Mouse (Mus musculus) R1 (cell line): ENCODE results near the gene Tcf7.

Experiments used
- DNase-seq: peaks from one replicate; pipeline ENCODE4 v3.0.0-alpha.2; 2018; ENCODE audit warnings: low read depth, low spot score

The Tcf7 gene

DNA sequence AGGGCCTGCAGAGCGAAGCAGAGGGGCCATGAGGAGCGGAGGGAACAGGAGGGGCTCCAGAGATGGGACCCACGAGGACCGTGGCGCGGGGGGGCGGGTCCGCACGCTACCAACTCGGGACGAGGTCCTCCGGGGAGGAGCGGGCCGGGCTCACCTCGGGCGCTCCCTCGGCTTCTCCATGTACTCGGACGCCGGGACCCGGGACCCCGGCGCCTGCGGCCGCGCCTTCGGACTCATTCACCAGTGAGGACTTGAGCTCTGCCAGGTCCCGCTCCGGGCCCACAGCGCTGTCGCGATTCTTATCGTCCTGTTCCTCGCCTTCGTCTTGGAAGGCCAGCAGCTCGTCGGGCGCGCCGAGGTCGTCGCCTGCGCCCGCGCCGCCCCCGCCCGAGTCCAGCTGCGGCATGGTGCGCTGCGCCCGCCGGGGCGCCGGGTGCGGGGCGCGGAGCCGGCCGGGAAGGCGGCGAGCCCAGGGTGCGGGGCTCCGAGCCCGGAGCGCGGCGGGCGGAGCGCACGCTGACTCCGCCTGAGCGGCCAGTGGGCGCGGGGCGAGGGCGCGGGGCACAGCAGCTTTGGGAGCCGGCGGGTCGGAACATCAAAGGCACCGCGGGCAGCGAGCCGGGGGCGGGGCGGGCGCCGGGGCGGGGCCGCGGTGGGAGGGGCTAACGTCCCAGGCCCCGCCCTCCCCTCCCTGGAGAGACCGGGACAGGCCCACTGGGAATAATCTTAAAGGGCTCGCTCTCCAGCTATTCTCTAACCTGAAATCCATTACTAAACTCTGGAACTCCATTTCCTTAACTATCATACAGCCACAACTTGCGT lies at the start of gene Tcf7:
TSS of gene Tcf7 (minus strand) at position 241 of the 822 bp plus-strand sequence.
- peak; percentile 76 for DNase-seq

DNA sequence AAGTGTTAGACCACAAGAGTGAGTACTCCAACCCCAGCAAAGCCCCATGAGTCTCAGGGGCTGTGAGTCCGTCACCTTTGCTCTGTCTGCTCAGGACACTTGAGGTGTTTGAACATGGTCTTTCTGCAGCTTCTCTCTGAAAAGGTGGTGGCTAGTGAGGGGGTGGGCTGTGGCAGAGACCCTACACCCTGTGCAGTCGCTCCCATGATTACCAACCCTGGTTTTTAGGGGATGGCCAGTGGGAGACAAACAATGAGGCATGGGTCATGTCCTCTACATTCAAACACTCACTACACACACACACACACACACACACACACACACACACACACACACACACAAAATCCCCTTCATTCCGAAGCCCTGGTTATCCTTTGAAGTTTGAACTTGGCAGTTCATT lies 44.5 kb upstream of the Tcf7 start:
- no peak for DNase-seq

DNA sequence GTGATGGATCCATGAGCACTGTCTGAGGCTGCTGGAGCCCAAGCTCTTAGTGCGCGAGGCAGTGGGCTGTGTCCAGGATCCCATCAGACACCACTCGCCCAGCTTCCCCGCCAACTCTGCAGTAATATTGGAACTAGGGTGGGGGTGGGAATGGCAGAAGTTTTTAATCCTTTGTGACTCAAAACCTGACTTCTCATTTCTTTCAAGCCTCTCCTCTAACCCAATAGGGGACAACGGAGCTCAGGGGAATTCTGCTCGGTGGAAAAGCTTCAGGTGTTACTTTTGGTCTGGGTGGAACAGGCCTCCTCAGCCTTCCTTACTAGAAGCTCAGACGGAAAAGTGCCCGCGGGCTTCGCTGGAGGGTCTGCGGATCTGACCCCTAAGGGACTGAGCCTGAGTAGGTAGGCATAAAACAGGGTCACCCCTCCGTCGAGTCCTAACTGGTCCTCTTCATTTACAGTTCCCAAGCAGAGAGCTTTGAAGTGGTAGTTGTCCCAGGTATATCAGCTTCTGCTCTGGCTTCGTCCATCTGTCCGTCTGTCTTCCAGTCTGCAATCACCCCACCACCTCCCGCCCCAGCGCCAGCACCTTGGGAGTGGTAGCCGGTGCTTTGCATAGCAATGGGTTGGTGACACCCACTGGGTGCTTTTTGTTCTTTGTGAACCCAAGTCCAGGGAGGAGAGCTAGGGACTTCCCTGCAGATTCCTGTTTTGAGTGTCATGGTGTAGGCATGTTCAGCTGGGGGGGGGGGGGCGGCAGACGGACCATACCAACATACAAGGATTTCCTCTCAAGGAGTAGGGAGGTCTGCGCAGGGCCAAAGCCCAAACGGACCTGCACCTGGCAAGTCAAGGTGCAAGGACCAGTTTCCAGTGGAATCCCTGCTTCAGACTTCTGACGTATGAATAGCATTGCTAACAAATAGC lies 41.9 kb upstream of the Tcf7 start:
- DNase-seq = no peak

DNA sequence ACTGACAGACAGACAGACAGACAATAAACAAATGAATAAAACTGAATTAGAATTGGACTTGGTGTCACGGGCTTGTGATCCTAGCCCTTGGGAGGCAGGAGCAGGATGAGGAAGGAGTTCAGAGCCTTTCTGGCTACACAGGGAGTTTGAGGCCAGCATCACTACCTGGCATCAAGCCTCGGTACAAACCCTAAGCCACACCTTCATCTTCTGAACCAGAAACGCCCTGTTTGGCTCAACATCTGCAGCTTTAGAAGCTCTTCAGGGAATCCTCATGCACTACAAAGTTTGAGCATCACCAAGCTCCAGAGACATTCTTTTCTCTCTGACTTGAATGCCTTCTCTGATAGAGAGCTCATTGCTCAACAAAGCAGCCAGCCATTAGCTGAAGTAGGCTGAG lies 38.7 kb upstream of the Tcf7 start:
- no peak for DNase-seq

DNA sequence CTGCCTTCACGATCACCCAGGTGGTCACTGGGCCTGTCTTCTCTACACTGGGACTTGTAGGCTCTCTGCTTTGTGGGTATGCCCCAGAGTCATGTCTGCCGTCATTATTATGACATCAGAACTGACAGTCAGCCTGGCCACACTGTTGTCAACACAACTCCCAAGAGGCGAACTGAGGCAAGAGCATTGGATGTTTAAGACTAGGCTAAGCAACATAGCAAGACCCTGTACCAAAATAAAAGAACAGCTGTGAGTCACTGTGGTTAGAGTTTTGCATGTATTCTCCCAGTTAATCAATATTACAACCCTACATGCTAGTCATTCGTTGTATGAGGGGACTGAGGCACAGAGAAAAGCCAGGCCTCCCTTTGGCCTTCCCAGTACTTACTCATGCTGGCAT lies 37.7 kb upstream of the Tcf7 start:
- DNase-seq = no peak

DNA sequence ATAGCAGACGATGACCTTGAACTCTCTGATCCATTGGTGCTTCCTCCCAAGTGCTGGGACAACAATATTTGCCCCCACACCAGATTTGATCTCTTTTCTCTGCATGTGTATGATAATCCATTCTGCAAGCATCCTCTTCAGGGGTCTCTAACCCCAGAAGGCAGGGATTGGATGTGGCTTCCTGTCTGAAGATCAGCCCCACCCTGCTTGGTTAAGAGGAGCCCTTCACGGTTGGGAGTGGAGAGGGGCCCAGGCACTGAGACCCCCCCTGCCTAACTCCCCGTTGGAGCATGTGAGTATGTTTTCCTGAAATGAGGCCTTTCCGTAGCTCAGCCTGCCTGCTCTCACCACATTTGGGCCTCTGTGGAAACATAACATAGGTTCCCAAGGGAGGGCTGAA lies 36.9 kb upstream of the Tcf7 start:
- no peak for DNase-seq

DNA sequence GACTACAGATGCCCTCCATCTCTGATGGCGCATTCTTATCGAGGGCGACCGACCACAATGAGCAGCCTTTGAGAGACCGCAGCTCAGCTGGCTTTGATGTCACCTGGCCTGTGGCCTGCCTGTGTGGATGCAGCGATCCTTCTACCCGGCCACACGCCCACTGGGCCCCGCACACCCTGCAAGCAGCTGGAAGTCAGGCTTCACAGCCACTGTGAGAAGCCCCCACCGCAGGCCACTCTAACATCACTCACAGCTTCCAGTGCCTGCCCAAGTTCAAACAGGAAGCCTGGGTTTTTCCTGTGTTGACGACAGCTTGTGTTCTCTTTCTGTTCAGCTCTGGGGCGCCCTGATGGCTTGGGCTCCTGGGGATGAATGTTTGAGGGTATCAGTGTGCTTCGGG lies 35.6 kb upstream of the Tcf7 start:
- DNase-seq = no peak

DNA sequence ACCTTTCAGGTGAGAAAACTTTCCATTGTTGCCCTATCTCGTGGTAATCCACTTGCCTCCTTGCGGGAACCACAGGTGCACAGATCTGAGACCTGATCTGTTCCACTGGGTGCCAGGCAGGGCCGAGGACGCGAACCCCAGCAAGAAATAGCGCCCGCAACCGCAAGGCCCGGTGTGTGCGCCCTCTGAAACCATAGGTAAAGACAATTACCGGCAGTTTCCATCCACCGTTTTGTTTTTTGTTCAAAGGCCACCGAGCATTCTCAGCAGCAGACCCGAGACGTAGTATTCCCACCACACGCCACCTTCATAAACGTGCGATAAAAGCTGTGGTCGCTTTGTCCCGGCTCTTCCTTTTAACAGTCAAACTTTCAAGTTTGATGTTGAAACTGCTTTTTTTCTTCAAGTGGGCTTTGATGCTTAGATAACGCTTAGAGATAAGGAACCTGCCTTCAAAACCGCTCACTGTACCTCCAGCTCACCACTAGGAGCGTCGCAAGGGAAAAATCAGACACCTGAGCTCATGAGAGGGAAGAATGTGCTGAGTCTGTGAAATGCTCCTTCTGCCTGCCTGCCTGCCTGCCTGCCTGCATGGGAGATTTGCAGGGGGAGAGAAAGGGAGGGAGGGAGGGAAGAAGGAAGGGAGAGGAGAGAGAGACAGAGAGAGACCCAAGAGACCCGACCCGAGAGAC lies 31.4 kb upstream of the Tcf7 start:
- DNase-seq = peak; percentile 80

DNA sequence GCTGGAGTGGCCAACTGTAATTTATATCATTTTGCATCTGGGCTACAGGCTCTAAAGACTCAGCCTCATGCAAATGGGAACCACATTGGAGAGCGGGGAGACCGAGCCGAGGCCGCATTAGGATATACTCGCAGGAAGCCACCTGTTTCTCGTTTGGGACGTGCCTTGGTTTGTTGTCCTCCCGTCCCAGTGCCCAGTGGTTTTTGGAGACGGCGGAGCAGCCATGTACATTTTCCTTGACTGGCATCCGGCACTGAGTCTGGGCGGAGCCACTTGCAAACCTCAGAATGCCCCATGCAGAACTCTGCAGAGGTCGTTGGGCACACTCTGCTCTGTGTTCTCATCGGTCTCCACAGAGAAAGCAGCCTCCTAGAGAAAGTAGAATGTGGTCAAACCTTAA lies 27.9 kb upstream of the Tcf7 start:
- no peak for DNase-seq

DNA sequence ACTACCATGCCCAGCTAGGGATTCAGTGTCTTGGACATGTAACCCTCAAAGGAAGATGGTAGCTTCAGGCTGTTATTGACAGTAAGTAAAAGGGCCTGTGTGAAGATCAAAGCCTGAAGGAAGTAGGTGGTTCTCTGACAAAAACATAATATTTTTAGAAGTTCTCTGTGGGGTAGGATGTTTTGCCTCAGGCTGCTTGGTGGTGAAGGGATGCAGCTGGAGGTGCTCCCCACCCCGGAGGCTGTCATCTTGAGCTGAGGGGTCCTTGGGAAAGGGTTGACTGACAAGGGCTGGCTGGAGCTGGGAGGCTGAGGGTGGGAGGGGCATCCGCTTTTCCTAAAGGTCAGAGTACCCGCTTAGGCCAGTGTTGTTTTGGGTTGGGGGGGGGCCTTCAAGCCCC lies 26.7 kb upstream of the Tcf7 start:
- DNase-seq = no peak

DNA sequence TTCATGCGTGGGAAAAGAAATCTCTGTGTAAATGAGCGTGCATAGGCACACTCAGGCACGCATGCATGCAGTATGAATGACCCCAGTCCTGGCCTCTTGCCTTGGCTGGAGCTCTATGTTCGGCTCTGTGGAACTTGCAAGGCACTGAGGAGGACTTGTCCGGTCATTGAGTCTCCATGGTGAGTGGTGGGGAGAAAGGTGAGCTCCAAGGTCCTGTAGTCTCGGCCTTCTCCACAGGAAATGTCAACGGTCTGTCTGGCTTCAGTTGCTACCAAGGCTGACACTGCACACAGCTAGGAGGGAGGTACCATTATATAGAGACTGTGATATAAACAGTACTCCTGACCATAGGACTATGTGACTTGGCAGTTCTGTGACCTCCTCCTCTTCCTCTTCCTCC lies 23.6 kb upstream of the Tcf7 start:
- DNase-seq = no peak

DNA sequence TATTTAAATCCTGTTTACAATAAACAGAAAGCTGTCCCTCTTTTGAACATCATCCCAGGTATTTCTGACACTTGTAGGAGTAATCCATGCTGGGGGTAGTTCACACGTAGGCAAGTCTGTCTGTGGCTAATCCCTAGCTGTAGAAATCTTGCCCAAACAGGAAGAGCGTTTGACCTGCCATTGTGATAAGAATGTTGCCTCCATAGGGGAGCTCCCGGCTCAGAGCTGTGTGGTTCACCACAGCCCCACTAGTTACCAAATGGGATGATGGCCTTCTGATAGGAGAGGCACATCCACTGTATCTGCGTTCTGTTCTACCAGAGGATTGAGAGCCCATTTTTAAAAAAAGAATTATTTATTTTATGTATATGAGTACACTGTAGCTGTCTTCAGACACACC lies 22.5 kb upstream of the Tcf7 start:
- peak; percentile 31 for DNase-seq

DNA sequence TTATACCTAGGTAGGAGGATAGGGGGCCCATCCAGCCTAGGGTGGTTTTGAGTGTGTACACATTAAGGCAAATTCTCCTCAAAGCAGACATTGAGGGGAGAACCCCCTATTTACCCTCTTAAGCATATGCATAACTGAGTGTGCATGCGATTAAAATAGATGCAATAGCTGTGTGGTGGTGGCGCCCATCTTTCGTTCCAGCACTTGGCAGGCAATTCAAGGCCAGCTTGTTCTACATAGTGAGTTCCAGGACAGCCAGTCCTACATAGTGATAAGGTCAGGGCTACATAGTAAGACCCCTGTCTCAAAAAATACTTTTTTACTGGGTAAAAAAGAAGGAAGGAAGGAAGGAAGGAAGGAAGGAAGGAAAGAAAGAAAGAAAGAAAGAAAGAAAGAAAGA lies 19.9 kb upstream of the Tcf7 start:
- DNase-seq = no peak

DNA sequence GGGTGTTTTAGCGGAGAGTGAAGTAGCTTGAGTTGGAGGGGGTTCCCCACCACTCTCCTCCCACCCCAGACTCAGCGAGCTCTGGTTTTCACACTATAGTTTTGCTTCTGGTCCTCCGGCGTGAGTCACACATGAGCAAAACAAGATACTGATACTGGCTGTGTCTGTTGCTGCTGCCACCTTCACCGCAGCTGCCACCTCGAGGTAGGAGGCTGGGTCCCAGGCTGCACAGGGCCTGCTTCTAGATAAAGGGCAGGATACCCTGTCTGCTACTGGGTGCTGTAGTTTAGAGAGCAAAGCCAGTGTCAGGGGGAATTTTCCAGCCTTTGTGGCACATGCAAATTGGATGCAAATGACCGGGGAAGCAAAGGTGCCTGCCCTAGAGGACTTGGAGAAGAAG lies 16.9 kb upstream of the Tcf7 start:
- DNase-seq = no peak

DNA sequence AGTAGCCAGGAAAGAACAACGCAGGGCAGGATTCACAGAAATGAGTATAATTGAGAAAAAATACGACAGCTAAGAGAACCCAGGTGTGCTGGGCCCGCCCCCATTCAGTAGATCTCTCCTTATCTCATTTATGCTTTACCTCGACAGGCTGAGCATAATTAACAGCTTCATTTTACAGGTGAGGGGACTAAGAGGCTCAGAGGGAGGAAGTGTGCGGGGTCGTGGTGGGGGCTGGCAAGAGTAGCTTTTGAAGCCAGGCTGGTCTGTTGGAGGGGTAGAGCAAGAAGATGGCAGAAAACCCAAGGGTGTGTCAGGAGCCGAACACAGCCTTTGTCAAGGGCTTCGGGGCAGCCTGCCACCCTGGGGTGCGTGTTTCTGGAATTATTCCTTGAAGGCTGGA lies 16.1 kb upstream of the Tcf7 start:
- no peak for DNase-seq

DNA sequence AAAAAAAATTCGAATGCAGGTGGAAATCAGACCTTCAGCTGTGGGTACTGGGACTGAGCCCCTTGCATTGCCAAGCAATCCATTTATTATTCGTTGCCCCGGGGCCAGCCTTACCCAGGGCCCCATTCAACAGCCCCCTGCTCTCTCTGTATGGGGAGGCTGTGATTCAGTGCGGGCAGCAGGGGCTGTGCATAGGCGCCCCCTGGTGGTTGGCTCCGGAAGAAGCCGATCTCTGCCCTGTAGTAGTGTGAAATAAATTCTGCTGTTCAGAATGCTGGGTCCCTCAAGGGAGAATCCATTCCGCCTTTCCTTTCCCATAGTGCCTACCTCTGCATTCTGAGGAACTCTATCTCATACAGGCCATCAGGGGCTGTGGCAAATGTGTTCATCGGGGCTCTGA lies 14.5 kb upstream of the Tcf7 start:
- DNase-seq = peak; percentile 67

DNA sequence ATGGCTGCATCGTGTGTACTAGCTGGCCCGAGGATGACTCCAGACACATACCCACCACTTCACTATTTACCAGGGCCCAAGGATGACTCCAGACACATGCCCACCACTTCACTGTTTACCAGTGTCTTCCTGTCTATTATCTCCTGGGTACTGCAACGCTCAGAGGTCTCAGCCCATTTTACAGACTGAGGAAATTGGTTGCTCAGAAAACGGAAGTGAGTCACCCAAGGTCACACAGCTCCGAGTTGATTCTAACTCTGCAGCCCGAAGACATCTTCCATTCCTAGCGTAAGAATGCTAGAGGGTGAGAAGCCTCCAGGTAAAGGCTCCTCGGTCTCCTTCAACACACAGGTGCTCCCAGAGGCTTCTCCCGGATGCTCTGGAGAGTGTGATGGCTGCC lies 11.3 kb upstream of the Tcf7 start:
- no peak for DNase-seq

DNA sequence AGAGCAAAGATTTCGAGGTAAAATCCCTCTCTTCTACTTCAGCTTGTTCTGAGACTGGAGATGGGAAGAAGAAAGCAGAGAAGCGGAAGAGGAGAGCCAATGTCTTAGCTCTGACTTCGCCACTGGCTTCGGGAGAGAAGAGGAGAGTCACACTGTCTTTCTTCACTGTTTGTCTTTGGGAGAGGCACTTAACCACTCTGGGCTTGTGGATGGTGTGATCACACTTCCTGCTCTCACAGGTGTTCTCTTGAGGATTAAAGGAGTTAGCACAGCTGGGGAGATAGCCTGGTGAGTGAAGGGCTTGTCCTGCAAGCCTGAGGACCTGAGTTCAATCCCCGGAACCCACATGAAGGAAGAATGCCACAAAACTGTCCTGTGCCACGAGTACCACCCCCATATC lies 10.1 kb upstream of the Tcf7 start:
- DNase-seq = no peak

DNA sequence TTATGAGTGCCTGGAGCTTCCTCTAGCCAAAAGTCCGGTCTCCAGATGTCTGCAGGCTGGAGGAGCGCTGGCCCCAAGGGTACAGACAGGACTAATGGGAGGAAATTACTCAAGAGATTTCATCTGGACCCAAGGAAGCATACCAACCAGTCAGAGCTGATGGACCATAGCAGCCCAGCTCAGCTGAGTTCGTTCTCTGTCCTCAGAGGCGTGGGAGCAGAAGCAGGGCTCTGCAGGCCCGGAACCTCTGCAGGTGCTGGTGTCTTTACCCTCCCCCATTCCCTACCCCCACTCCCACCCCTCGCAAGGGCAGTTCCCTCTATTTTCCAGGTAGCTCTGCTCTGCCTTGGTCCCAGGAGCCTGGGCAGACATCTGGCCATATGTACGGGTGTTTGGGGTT lies 9.5 kb upstream of the Tcf7 start:
- no peak for DNase-seq

DNA sequence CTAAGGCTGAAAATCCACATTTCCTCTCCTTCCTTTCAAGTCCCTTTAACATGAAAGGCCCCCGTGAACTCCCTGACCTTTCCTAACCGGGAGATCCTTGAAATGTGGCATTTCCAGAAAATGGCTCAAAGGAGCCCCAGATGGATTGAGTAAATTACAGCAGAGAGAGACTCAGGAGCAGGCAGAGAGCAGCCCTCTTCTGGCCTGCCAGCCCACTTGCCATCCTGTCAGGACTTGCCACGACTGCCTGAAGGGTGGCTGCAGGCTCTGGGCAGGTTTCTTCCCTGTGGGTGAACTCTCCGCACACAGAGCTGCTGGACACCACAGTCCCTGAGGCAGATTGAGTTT lies 4.1 kb upstream of the Tcf7 start:
- DNase-seq = no peak

DNA sequence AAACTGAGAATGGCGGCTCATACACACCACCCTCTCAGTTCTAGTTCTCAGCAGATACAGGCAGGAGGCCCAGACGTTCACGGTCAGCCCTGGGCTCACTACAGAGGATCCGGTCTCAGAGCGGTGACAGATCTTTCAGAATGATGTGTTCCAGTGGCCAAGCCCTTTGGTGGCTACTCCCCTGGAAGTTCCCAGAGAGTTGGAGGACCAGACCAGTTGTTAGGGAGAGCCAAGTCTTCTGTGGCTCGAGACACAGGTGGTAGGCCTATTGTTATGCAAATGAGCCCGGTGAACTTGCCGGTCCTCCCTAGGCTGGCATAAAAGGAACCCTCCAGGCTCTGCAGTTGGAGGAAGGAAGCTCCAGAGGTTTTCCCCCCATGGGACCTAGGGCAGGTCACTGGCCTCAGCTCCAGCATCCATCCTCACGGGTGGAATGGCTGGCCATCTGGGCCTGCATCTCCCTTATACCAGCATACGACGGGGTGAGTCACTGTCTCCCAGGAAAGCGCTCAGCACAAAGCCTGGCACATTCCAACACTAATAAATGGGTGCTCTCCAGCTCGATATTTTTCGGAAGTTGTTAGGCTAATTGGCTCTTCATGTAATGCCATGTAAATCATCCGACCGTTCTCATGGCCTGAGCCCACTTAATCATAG lies 3.6 kb upstream of the Tcf7 start:
- DNase-seq = peak; percentile 88
